Mouse (Mus musculus) fibroblast of lung, adult 2 months (primary cell): ENCODE results near the gene Foxd2.

ENCODE experiments used
- DNase-seq: peaks from one replicate; pipeline ENCODE4 v3.0.0-alpha.2; 2011; ENCODE audit warnings: low read depth

The Foxd2 gene

GRCm38 (mm10) chr4:114912705-114913593 is 4.3 kb upstream of the Foxd2 start:
- no peak for DNase-seq

GRCm38 (mm10) chr4:114909602-114910484 is 1.2 kb upstream of the Foxd2 start:
- DNase-seq: no peak

GRCm38 (mm10) chr4:114907951-114908828 is 483 bp downstream of the Foxd2 start:
- no peak for DNase-seq

GRCm38 (mm10) chr4:114907056-114907917 is 1.4 kb downstream of the Foxd2 start:
- no peak for DNase-seq

GRCm38 (mm10) chr4:114905969-114906680 is 2.5 kb downstream of the Foxd2 start:
- no peak for DNase-seq

- DNase-seq: no peak
These were observed 3.2 kb downstream of the Foxd2 start for GRCm38 (mm10) chr4:114905501-114905900.

GRCm38 (mm10) chr4:114903422-114903782 is 5.3 kb downstream of the Foxd2 start:
- no peak for DNase-seq

GRCm38 (mm10) chr4:114902641-114903421 is 5.8 kb downstream of the Foxd2 start:
- no peak for DNase-seq

- DNase-seq: no peak
These were observed 6.9 kb downstream of the Foxd2 start for GRCm38 (mm10) chr4:114901643-114902351.

- no peak for DNase-seq
These were observed 7.6 kb downstream of the Foxd2 start for GRCm38 (mm10) chr4:114900866-114901642.

- DNase-seq: no peak
These were observed 8.8 kb downstream of the Foxd2 start for GRCm38 (mm10) chr4:114899885-114900284.

- no peak for DNase-seq
These were observed 10.8 kb downstream of the Foxd2 start for GRCm38 (mm10) chr4:114897853-114898252.

GRCm38 (mm10) chr4:114882232-114882631 is 26.4 kb downstream of the Foxd2 start:
- DNase-seq: no peak

GRCm38 (mm10) chr4:114876441-114876972 is 32.2 kb downstream of the Foxd2 start:
- DNase-seq: no peak

GRCm38 (mm10) chr4:114869765-114870490 is 38.7 kb downstream of the Foxd2 start:
- no peak for DNase-seq

- DNase-seq: no peak
These were observed 45.5 kb downstream of the Foxd2 start for GRCm38 (mm10) chr4:114863166-114863565.

- no peak for DNase-seq
These were observed 50.2 kb downstream of the Foxd2 start for GRCm38 (mm10) chr4:114858426-114858825.
